Mouse (Mus musculus): ENCODE measurements around the gene Ppm1l.

DNA sequence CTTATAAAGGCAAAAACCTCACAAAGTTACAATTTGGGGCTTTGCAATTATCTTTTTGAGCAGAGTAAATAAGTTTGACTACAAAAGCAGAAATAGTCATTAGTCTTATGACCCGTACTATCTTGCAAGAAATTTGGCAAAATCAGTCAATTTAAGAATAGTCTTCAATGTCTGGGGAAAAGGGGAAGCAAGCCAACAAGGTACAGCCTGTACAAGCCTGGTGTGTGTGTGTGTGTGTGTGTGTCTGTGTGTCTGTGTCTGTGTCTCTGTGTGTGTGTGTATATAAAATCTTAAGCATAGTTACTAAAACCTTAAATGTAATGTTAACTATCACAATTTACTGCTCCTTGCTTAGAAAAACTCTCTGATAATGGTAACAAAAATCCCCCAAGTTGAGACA, 290.3 kb downstream of the Ppm1l start:
- TF ChIP-seq EP300 (optimal IDR thresholded peaks at IDR 0.05) = no peak
- no peak for TF ChIP-seq CTCF (IDR thresholded peaks at IDR 0.05; ENCODE audit: low read depth)

Measured in stomach, postnatal 0 days (tissue).